Mouse (Mus musculus) embryonic facial prominence, embryonic 11.5 days (tissue): Measurements from ENCODE around the gene Dhdh. TPM values are rescaled to one million over a fixed set of nuclear protein-coding genes. Genes with fewer than 3 reads are reported as not detected.

ENCODE experiments used
- ATAC-seq: fragments of 200-750 bp; cut with Nextera tagmentation; replicated peaks from 2 replicates; pipeline ENCODE4 v1.8.0; 2017; ENCODE audit warnings: low read depth; ENCODE audit not compliant: insufficient number of reproducible peaks, low FRiP score, low TSS enrichment
- DNase-seq: peaks from one replicate; pipeline ENCODE4 v3.0.0-alpha.2; 2015; ENCODE audit warnings: low spot score
- H3K27ac ChIP-seq: fragments of 300-500 bp; sonication (generic); replicated peaks from 2 replicates; pipeline ENCODE4 v1.5.1; 2014; ENCODE audit warnings: mild to moderate bottlenecking, low read depth, low read length, control low read depth
- H3K27me3 ChIP-seq: fragments of 300-500 bp; sonication (generic); 2 replicates; pipeline ENCODE4 v1.6.1; 2014; ENCODE audit warnings: mild to moderate bottlenecking, low read length, moderate library complexity, mixed read lengths; ENCODE audit not compliant: control insufficient read depth, insufficient read depth
- H3K36me3 ChIP-seq: fragments of 300-500 bp; sonication (generic); replicated peaks from 2 replicates; pipeline ENCODE4 v1.6.1; 2014; ENCODE audit warnings: low read depth, mild to moderate bottlenecking, low read length, moderate library complexity, mixed read lengths; ENCODE audit not compliant: control insufficient read depth, insufficient read depth
- H3K4me1 ChIP-seq: fragments of 300-500 bp; sonication (generic); 2 replicates; pipeline ENCODE4 v1.6.1; 2014; ENCODE audit warnings: low read length, mixed read lengths; ENCODE audit not compliant: control insufficient read depth, insufficient read depth
- H3K4me2 ChIP-seq: fragments of 300-500 bp; sonication (generic); 2 replicates; pipeline ENCODE4 v1.6.1; 2014; ENCODE audit warnings: low read depth, mild to moderate bottlenecking, control low read depth, low read length, moderate library complexity
- H3K4me3 ChIP-seq: fragments of 300-500 bp; sonication (generic); 2 replicates; pipeline ENCODE4 v1.5.1; 2014; ENCODE audit warnings: low read depth, low read length, control low read depth
- H3K9ac ChIP-seq: fragments of 300-500 bp; sonication (generic); replicated peaks from 2 replicates; pipeline ENCODE4 v1.6.1; 2014; ENCODE audit warnings: mild to moderate bottlenecking, control low read depth, low read length
- H3K9me3 ChIP-seq: fragments of 300-500 bp; sonication (generic); replicated peaks from 2 replicates; pipeline ENCODE4 v1.6.1; 2016; ENCODE audit warnings: mild to moderate bottlenecking, low read length, inconsistent platforms, mixed read lengths; ENCODE audit not compliant: control insufficient read depth
- WGBS: fragments of 180-500 bp; shearing (Covaris S2); extraction: QIAGEN DNeasy Blood & Tissue Kit; methylation state at CpG from one replicate; pipeline ENCODE4 v1.1.7; 2014; 5-methylcytosine and 5-hydroxymethylcytosine counted together
- polyA plus RNA-seq: library from polyadenylated mRNA; unstranded; fragments of >200 nt; fragmentation: Nextera tagmentation; extraction: Ambion mirVana; gene quantifications from 2 replicates; pipeline ENCODE4 v1.2.1, GENCODE M21; 2014

The Dhdh gene
- polyA plus RNA-seq, 1 experiment from 2014 or later, result 3.1 TPM

DNA sequence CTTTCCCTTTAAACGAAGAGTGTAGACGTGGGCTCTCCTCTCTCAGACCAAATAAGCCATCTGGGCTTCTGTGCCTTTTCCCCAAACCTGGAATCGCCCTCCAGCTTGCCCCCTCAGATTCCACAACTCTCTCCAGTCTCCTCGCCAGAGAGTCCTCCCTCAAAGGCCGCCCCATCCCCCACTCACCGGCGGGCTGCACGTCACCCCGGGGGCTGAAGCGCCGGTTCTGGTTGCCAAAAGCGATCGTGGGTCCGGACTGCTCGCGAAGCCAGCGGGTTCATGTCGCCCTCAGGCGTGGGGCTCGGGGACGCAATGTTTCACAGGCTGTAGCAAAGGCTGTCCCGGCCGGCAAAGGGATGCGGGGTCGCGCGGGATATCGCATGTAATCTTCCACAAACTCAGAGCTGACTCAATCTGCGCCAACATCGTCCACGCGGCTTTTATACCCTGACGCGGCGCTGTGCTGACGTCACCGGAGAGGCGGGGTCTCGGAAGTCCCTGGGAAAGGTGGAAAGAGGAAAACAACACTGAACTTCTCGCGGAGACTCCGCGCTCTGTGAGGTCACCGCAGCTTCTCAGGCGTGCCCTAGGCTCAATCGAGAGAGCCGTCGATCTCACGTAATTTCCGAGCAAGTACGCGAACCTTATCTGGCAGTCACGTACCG, 37.3 kb upstream of the Dhdh start, which contains the start of the genes Ppp1r15a and Plekha4:
TSS of gene Ppp1r15a (minus strand) at position 460 of the 665 bp plus-strand sequence.
TSS of gene Plekha4 (plus strand) at position 522 of the 665 bp plus-strand sequence.
- no peaks in the 10 kb centered on the region for H3K9me3 ChIP-seq
- H3K36me3 ChIP-seq, result no peaks in the 10 kb centered on the region
- peak within 1 kb of the TSS; percentile 84 for H3K4me2 ChIP-seq
- peak; percentile 95 for DNase-seq
- ATAC-seq, result peak; percentile 68
- peak within 1 kb of the TSS; percentile 65; the same call in 1 of the 2 replicates for H3K27ac ChIP-seq
- H3K27me3 ChIP-seq, result no peaks in the 10 kb centered on the region
- H3K9ac ChIP-seq, result peak within 1 kb of the TSS; percentile 85
- WGBS, result under 1% methylated on average over 54 of the region's 54 CpGs
- peak within 1 kb of the TSS; percentile 77 for H3K4me3 ChIP-seq
- H3K4me1 ChIP-seq, result no peaks in the 10 kb centered on the region

DNA sequence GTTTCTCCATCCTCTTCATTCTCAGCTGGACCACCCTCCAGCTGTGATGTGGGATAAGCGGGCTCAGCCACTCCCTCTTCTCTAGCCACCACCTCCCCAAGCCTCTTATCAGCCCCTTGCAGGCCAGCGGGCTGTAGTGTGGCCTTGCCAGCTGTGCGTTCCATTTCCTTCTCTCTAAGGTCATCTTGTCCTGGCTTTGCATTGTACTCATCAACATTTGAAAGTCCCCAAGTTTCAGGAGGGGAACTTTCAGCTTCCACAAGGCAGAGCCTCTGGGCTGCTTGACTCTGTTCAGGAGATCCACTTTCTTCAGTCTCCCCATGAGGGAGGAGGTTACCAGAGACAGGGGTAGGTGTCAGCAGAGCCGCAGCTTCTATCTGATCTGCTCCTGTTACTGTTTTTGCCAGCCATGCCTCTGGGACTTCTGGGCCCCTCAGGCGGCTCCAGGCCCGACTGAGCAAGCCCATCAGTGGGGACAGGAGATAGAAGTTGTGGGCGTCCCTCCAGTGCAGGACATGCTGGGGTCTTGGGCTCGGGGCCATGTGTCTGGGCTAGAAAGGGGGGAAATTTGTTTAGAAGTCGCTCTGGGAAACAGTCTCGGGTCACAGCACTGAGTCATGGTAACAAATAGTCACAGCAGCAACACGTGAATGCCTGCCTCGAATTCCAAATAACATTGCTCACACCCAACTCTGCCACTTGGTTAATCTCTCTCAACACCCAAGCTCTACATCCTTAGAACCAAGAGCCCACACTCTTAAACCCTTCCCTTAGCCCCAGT, 36.4 kb upstream of the Dhdh start:
- no peak overlapping the region for H3K27ac ChIP-seq
- 30% methylated on average over 12 of the region's 12 CpGs for WGBS
- H3K27me3 ChIP-seq, result no peaks in the 10 kb centered on the region
- H3K9me3 ChIP-seq, result no peaks in the 10 kb centered on the region
- ATAC-seq, result no peak; the same call in 1 of the 2 replicates
- H3K9ac ChIP-seq, result peak overlapping the region; percentile 85
- no peaks in the 10 kb centered on the region for H3K4me1 ChIP-seq
- peak overlapping the region; percentile 77 for H3K4me3 ChIP-seq
- peak overlapping the region; percentile 84 for H3K4me2 ChIP-seq
- H3K36me3 ChIP-seq, result no peaks in the 10 kb centered on the region
- no peak for DNase-seq

DNA sequence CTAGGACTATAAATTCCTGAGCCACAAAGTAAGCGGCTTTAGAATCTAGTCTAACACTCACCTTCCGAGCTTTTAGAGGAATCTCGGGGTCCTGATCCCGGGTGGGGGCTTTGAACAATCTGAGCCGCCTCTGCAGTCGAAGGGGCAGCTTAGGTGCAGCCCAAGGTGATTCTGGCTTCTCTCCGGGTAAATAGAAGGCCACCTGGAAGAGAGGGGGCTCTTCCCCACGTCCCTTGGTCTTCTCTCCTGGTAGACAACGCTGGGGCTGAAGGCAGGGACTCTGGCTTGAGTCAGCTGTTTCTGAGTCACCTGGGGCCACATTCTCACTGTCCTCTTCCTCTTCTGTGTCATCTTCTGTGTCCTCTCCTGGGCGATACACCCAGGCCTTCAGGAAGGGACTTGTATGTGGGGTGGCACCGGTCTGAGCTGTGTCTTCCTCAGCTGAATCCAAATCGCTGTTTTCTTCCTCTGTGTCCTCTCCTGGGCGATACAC, 35.1 kb upstream of the Dhdh start:
- no peak overlapping the region for H3K9ac ChIP-seq
- WGBS, result 80% methylated on average over 13 of the region's 13 CpGs
- H3K4me3 ChIP-seq, result no peak overlapping the region
- no peak overlapping the region for H3K4me2 ChIP-seq
- no peaks in the 10 kb centered on the region for H3K4me1 ChIP-seq
- H3K9me3 ChIP-seq, result no peaks in the 10 kb centered on the region
- H3K27me3 ChIP-seq, result no peaks in the 10 kb centered on the region
- DNase-seq, result no peak
- no peak overlapping the region for H3K27ac ChIP-seq
- ATAC-seq, result no peak
- no peaks in the 10 kb centered on the region for H3K36me3 ChIP-seq

DNA sequence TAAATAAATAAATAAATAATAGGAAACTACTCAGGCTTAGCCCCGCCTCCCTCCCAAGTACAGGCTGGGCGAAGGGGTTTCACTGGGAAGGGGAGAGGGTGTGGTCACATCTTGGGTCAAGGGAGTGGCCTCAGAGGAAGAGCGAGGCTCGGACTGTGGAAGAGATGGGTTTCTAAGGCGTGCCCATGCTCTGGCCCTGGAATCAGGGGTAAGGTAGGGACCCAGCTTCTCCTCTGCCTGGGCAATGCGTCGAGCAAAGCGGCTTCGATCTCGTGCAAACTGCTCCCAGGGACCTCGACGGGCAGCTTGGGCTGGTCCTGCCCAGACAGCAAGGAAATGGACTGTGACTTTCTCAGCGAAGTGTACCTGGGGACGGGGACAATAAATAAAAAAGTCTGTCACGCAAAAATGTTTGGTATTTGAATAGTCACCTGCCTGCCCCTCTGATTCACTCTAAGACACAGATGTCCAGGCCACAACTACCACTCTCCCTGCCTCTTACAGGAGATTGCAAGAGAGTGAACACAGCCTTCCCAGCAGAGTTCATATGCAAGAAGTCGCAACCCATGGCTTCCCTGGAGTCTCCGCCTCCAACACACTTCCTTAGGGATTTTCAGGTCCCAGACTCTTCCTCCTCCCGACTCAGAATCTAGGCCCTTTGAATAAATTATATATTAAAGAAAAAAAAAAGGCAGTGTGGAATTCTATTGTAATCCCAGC, 34.5 kb upstream of the Dhdh start:
- Histone ChIP-seq H3K9me3 (no peaks in the 10 kb centered on the region), H3K9ac (no peak overlapping the region), H3K27ac (no peak overlapping the region), H3K4me1 (no peaks in the 10 kb centered on the region), H3K36me3 (no peaks in the 10 kb centered on the region), H3K4me2 (no peak overlapping the region), H3K4me3 (0 out of 2 replicates have a peak overlapping the region, but pooled peaks have one; percentile 1), H3K27me3 (no peaks in the 10 kb centered on the region)
- DNase-seq (no peak), ATAC-seq (no peak)
- 76% methylated on average over 18 of the region's 18 CpGs for WGBS

DNA sequence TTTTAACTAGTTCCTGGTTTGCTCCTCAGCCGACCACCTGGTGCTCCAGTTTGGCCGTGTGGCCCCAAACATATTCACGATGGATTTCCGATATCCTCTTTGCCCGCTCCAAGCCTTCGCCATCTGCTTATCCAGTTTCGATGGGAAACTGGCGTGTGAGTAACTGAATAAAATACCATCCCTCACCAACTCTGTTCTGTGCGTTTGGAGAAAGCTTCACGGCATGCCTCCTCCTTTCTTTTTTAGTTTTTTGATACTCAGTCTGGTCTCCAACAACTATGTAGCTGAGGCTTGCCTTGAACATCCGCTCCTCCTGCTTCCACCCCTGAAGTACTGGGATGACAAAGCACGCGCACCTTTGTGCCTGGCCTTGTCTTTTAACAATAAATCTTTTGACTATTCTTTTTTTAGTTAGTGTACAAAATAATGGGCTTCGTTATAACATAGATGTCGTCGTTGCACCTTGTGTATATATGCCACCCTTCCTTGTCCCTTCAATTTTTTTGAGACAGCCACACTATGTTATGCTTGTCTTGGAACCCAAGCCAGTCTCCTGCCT, 33.7 kb upstream of the Dhdh start:
- 53% methylated on average over 16 of the region's 16 CpGs for WGBS
- Histone ChIP-seq H3K27ac (no peak overlapping the region), H3K36me3 (no peaks in the 10 kb centered on the region), H3K4me1 (no peaks in the 10 kb centered on the region), H3K9me3 (no peaks in the 10 kb centered on the region), H3K4me2 (peak overlapping the region; percentile 50), H3K27me3 (no peaks in the 10 kb centered on the region), H3K9ac (peak overlapping the region; percentile 13; the same call in 1 of the 2 replicates), H3K4me3 (peak overlapping the region; percentile 44)
- DNase-seq (no peak), ATAC-seq (no peak)

DNA sequence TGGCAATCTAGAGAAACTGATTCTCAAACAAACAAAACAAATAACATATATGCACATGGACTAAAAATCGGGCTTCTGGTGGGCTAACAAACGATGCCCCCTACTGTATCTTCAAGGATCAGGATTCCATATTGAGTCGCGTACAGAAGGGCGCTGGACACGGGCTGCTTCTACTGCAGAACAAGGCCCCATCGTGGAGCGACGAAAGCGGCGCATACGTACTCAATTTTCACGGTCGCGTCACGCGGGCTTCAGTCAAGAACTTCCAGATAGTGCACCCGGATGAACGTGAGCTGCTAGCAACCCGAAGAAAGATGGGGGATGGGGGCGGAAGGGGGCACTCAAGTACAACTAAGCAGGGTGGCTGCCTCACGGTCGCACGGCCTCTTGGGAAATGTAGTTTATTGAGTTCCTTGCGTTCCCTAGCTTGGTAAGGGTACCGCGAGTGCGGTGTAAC, 33.2 kb upstream of the Dhdh start:
- no peaks in the 10 kb centered on the region for H3K9me3 ChIP-seq
- WGBS, result under 1% methylated on average over 28 of the region's 28 CpGs
- H3K4me3 ChIP-seq, result peak overlapping the region; percentile 44
- H3K9ac ChIP-seq, result peak overlapping the region; percentile 70
- peak overlapping the region; percentile 50 for H3K4me2 ChIP-seq
- no peaks in the 10 kb centered on the region for H3K4me1 ChIP-seq
- no peaks in the 10 kb centered on the region for H3K27me3 ChIP-seq
- ATAC-seq (peak; percentile 55; the same call in 1 of the 2 replicates), DNase-seq (peak; percentile 98)
- H3K36me3 ChIP-seq, result no peaks in the 10 kb centered on the region
- peak overlapping the region; percentile 78 for H3K27ac ChIP-seq

DNA sequence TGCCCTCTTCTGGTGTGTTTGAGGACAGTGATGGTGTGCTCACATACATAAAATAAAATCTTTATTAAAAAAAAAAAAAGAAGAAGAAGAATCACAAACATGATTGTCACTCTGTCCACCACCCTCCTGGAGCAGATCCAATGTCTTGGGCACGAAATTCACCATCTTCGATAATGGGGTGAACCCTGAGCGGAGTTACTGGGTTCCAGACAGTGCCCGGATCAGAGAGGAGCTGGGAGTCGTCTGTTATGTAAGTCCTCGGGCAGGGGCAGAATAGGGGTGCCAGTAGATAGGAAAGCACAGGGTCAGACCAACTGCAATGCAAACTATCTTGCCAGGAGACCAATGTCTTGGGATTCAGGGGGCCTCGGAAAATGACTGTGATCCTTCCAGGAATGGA, 32.0 kb upstream of the Dhdh start:
- DNase-seq, result no peak
- H3K4me3 ChIP-seq, result no peak overlapping the region
- H3K27ac ChIP-seq, result no peak overlapping the region
- no peaks in the 10 kb centered on the region for H3K27me3 ChIP-seq
- H3K4me1 ChIP-seq, result no peaks in the 10 kb centered on the region
- no peaks in the 10 kb centered on the region for H3K36me3 ChIP-seq
- no peak for ATAC-seq
- 94% methylated on average over 7 of the region's 7 CpGs for WGBS
- H3K9ac ChIP-seq, result no peak overlapping the region
- H3K9me3 ChIP-seq, result no peaks in the 10 kb centered on the region
- H3K4me2 ChIP-seq, result no peak overlapping the region
